Mouse (Mus musculus): ENCODE data around the gene Rpl22. TPM values are rescaled to one million over a fixed set of nuclear protein-coding genes. Genes with fewer than 3 reads are reported as not detected.

Gene Rpl22
- total RNA-seq, 2 experiments from 2014 or later: 275 to 290 TPM

DNA sequence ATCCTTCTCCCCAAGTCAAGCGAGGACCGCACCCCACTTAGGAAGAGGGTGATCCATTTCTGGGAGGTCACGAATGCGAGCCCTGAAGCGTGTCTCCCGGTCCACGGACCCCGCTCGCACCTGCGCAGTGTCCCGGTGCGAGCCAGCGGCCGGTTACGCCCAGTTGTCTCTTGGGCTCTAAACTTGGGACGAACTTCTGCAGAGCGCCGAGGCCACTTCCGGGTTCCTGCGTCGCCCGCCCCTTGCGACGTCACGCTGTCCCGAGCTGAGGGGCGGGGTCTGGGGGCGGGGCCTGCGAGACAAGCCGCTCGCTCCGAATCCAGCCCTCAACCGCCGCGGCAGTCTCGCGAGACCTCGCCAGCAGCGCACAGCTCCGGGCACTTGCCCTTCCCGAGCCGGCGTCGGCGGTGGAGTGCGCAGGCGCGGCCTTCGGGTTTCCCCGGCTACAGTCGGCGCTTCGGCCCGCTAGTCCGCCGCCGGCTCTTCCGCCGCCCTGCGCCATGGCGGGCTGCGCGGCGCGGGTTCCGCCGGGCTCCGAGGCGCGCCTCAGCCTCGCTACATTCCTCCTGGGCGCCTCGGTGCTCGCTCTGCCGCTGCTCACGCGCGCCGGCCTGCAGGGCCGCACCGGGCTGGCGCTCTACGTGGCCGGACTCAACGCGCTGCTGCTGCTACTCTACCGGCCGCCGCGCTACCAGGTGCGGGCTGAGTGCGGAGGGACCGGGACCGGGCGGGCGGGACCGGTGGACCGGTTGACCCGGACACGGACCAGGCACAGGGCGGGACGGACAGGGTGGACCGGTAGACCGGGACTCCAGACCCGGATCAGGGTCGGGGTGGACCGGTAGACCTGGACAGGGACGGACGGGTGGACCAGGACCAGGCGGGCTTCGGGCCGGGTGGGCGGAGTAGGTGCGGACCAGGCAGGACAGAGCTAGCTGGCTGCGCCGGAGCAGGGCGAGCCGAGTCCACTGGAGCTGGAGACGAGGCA, 28.4 kb upstream of the Rpl22 start, which contains the start of gene Icmt:
TSS of gene Icmt (plus strand) at position 354 of the 988 bp plus-strand sequence.
- DNase-seq: peak; percentile 98 to 100

GRCm38 (mm10) chr4:152298836-152299235, 26.7 kb upstream of the Rpl22 start:
- no peak for DNase-seq

- no peak for DNase-seq
Measured at GRCm38 (mm10) chr4:152300375-152300774, 25.2 kb upstream of the Rpl22 start.

- no peak for DNase-seq
Measured at GRCm38 (mm10) chr4:152302012-152302411, 23.5 kb upstream of the Rpl22 start.

DNA sequence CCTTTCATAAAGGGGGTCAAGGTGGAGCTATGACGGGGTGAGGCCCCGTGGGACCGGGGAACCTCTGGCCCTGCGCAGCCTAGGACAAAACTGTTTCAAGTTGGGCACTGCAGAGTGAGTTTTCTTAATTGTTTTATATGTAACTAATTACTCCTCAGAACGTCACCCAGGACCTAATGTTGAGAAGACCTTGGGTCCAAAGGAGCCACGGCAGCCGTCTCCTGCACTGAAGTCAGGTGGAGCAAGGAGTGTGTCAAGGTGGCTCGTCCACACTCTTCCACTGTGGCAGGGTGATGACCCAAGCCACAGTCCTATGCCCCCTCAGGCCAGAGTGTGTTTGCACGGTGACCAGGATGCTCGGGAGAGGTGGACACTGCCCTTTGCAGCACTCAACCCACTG, 22.4 kb upstream of the Rpl22 start:
- no peak for DNase-seq

GRCm38 (mm10) chr4:152304685-152305084, 20.9 kb upstream of the Rpl22 start:
- no peak for DNase-seq

DNA sequence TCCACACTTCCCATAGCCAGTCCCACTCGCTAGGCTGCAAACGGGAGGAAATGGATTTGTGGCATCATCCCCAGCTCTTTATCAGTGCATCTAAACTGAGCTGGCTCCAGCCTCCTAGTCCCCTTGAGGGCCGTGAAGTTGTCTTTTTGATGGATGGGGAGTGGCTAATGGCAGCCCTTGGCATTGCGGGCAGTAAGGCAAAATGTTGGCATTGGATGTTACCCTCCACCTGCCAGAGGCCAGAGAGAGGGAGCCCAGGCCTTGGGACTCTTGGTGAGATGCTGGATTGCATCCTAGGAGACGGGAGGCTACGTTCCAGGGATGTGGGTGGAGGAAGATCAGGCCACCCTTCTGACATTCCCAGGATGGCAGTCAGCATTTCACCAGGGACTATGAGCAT, 19.6 kb upstream of the Rpl22 start:
- no peak for DNase-seq

DNA sequence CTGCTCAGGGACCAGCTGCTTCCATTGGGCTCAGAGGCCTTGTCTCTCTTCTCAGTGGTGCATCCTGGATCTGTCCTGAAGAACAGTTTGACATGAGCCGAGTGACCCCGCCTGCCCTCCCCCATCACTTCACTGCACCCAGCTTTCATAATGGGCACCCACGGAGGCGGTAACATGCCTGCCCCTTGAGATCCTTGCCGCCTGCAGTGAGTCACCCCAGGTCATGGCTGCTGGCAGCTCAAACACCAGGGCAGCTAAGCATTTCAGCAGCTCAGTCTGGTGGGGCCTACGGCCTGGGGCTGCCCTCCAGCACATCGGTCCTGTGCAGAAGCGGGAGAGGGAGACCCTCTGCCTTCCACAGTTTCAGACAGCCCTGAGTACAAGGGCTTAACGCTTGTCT, 18.0 kb upstream of the Rpl22 start:
- DNase-seq: no peak

GRCm38 (mm10) chr4:152312186-152312585, 13.4 kb upstream of the Rpl22 start:
- no peak for DNase-seq

GRCm38 (mm10) chr4:152313211-152313632, 12.3 kb upstream of the Rpl22 start:
- DNase-seq: peak in 1 of 2 experiments; percentile 20

DNA sequence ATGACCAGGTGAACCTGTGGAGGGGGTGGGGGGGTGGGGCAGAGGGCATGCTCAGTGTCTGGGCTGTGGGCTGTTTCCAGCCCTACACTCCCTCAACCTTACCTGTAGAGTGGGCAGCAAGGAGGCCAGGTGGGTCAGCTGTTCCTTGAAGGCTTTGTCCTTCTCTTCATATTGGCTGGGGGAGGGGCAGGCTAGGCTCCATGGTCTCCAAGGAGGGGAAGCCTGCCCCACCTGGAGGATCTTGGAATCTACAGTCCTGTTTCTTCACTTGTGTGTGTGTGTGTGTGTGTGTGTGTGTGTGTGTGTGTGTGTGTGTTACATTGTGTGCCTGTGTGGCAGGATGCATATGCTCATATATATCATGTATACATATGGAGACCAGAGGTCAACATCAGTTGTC, 11.6 kb upstream of the Rpl22 start:
- DNase-seq: no peak

GRCm38 (mm10) chr4:152315498-152316213, 9.9 kb upstream of the Rpl22 start:
- DNase-seq: peak in 1 of 2 experiments; percentile 18

GRCm38 (mm10) chr4:152317631-152318033, 7.9 kb upstream of the Rpl22 start:
- peak; percentile 38 to 53 for DNase-seq

DNA sequence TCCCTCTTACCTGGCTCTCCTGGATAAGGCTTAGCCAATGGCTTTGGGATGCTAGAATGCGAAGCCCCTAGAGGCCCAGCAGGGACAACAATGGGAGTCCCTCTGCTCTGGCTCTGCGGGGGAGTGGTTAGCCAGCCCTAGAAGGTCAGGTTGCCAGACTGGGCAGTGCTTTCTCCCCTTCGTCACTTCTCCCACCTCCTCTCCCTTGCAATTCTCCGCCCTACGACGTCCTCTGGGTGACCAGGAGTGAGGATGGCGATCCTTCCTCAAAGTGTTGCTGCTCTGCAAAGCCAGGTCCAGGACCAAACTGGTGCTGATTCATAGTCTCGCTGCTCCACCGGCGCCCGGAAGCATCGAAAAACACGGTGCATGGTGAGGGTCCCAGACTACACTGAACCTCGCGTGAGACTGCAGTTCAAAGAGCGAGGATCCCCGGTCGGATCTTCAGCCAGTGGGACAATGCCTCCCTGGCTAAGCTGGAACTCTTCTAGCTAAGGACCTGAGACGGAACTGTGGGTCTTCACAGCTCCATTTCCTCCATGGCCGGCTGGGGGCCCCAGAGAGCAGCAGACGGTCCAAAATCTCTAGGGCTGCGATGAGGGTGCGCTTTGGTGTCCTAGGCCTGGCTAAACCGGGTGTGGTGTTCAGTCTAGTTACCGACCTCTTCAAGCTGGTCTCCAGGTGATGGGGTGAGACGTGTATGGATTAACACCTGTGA, 6.9 kb upstream of the Rpl22 start, which contains the start of gene Rnf207:
TSS of gene Rnf207 (minus strand) at position 477 of the 718 bp plus-strand sequence.
- DNase-seq: peak; percentile 68 to 83

- DNase-seq: no peak
Measured at GRCm38 (mm10) chr4:152321464-152321863, 4.1 kb upstream of the Rpl22 start.

- no peak for DNase-seq
Measured at GRCm38 (mm10) chr4:152324641-152325562, 640 bp upstream of the Rpl22 start.

DNA sequence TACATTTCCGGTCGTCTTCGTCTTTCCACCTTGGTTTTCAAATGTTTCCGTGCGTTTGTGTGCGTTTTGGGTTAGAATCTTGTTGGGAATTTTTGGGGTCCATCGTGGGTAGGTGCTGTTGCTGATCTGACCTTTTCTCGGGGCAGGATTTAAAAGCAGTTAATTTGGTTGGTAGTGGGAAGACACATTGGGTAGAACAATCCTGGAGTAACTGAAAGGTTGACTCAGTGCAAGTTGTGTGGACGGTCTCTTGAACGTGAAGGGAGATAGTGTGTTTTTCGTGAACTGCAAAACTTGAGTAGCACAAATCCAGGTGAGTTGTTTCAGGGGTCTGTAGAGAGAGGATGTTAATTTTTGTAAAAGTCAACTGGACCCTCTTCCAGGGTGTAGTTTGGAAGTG, 1.0 kb downstream of the Rpl22 start:
- DNase-seq: no peak

DNA sequence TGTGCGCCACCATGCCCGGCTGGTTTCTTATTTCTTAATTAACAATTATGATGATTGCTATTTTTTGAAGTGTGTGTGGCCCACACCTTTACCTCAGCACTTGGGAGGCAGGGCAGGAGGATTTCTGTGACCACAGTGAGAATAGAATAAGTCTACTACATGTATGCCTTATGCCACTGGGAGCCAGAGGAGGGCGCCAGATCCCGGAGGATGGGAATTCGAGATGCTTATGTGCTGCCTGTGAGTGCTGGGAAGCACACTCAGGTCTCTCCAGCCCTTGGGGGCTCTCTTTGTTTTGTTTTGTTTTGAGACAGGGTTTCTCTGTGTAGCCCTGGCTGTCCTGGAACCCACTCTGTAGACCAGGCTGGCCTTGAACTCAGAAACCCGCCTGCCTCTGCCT, 3.1 kb downstream of the Rpl22 start:
- peak in 1 of 2 experiments; percentile 53 for DNase-seq

GRCm38 (mm10) chr4:152332952-152333351, 7.4 kb downstream of the Rpl22 start:
- DNase-seq: peak; percentile 63 to 80

DNA sequence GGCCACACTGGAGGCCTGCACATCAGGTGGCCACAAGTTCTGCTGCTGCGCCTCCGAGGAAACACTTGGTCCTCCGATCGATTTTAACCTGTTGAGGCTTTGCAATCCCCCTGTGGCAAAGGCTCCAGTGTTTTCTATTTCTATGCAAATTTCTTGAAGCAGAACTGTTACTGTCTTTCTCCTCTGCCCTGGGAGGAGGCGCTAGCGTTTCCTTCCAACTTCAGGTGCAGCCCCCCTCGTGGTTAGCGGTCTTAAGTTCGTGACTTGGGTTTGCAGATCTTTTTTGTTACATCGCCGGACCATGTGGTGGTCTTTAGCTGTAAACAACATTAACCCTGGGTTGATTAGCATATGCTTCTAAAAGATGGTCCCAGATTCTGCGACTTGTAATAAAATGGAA, 8.0 kb downstream of the Rpl22 start:
- no peak for DNase-seq

GRCm38 (mm10) chr4:152337772-152338171, 12.2 kb downstream of the Rpl22 start:
- no peak for DNase-seq
